Mouse (Mus musculus): ENCODE data around the gene Ctsd. TPM values are rescaled to one million over a fixed set of nuclear protein-coding genes. Genes with fewer than 3 reads are reported as not detected.

The Ctsd gene
- total and polyA plus RNA-seq, 3 experiments = 61.2 to 107 (median 104) TPM

DNA sequence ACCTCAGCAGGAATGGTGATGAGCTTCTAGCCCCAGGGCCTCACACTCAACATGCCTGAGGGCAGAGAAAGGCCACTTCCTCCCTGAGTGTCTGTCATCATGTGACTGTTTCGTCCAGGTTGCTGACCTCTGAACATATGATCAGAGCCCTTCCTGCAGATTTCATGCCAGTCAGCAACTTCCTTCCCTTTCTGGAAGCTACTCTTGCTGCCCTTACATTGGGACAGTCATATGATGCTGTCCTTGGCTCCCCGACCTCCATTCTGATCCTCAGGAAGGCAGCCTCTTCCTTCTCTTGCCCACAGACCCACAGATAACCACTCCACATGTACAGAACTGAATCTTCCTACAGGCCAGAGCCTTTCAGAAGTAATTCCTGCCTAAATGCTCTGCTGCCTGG lies 10.2 kb upstream of the Ctsd start:
- dilution Hi-C loops (cut with MboI; ENCODE audit: extremely low pct_ligation_motif_present, extremely low pct_unique_long_range_greater_than_20kb, low sequenced_read_pairs) (no loop called here), in situ Hi-C loops (cut with MboI; ENCODE audit: low pct_ligation_motif_present, low pct_unique_long_range_greater_than_20kb, low sequenced_read_pairs) (no loop called here)
- Histone ChIP-seq H3K27me3 (replicated peaks) (no peaks in the 10 kb centered on the region), H3K27ac (ENCODE audit: insufficient read depth, low read depth) (no peak overlapping the region), H3K36me3 (replicated peaks in 1 of 2; ENCODE audit: control insufficient read depth in 1 of 2, insufficient read depth in 1 of 2, low read length in 1 of 2) (no peaks in the 10 kb centered on the region), H3K9me3 (replicated peaks; ENCODE audit: low read length) (no peaks in the 10 kb centered on the region), H3K79me2 (replicated peaks; ENCODE audit: control insufficient read depth, extremely low read depth, insufficient read depth, poor library complexity, severe bottlenecking) (no peaks in the 10 kb centered on the region), H3K9ac (ENCODE audit: insufficient read depth, low read depth) (no peak overlapping the region), H3K4me3 (replicated peaks in 1 of 3; ENCODE audit: low read depth in 2 of 3, low read length in 2 of 3, poor library complexity in 1 of 3) (no peak overlapping the region), H3K4me1 (ENCODE audit: control insufficient read depth in 1 of 2, insufficient read depth in 2 of 2) (peaks cover 23 to 48% of the 10 kb centered on the region in 2 experiments), H3K4me2 (ENCODE audit: insufficient read depth, low read depth, poor library complexity, severe bottlenecking) (no peak overlapping the region)
- TF ChIP-seq IRF4 (IDR thresholded peaks at IDR 0.05; ENCODE audit: low read depth, low read length) (no peak), ELF1 (IDR thresholded peaks at IDR 0.05; ENCODE audit: low read depth, low read length) (no peak), NRF1 (IDR thresholded peaks at IDR 0.05; ENCODE audit: low read depth, low read length) (no peak), USF2 (conservative IDR thresholded peaks at IDR 0.05; ENCODE audit: low read depth, low read length) (no peak), UBTF (IDR thresholded peaks at IDR 0.05; ENCODE audit: low read depth, low read length) (no peak), NELFE (IDR thresholded peaks at IDR 0.05; ENCODE audit: low read depth, low read length) (no peak), MEF2A (IDR thresholded peaks at IDR 0.05; ENCODE audit: borderline replicate concordance, low read depth, low read length) (no peak), GABPA (IDR thresholded peaks at IDR 0.05; ENCODE audit: insufficient replicate concordance, low read depth, low read length) (no peak), ZMIZ1 (IDR thresholded peaks at IDR 0.05; ENCODE audit: low read depth, low read length) (no peak), ZKSCAN1 (IDR thresholded peaks at IDR 0.05; ENCODE audit: borderline replicate concordance, low read depth, low read length) (no peak), JUN (IDR thresholded peaks at IDR 0.05; ENCODE audit: insufficient read depth, low read depth, low read length) (no peak), JUND (conservative IDR thresholded peaks at IDR 0.05; ENCODE audit: low read depth, low read length) (no peak), BHLHE40 (IDR thresholded peaks at IDR 0.05; ENCODE audit: low read depth, low read length) (no peak), POLR2A (IDR thresholded peaks at IDR 0.05; ENCODE audit: low read depth, low read length) (no peak), SMC3 (IDR thresholded peaks at IDR 0.05; ENCODE audit: low read depth, low read length) (no peak)
- DNase-seq (ENCODE audit: extremely low read depth) = no peak

DNA sequence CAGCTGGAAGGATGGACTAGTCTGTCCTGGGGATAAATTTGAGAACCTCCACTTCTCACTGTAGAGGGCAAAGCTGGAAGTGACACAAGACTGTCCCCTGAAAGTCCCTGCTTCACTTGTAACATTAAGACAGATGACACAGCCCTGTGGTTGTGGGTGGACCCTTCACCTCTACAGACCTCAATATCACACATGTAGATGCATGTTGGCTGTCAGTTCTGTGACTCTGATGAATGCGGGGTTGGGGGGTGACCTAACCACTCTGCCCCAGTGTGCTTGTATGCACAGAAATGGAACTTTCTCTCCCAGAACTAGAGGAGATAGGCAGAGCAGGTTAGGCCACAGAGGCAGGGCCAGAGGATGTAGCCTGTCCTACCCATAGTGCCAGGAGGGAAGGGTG lies 8.8 kb upstream of the Ctsd start:
- dilution Hi-C loops (cut with MboI; ENCODE audit: extremely low pct_ligation_motif_present, extremely low pct_unique_long_range_greater_than_20kb, low sequenced_read_pairs) = no loop called here
- Histone ChIP-seq H3K4me3 (replicated peaks in 1 of 3; ENCODE audit: low read depth in 2 of 3, low read length in 2 of 3, poor library complexity in 1 of 3) (no peak overlapping the region), H3K4me2 (ENCODE audit: insufficient read depth, low read depth, poor library complexity, severe bottlenecking) (no peak overlapping the region), H3K9me3 (replicated peaks; ENCODE audit: low read length) (no peaks in the 10 kb centered on the region), H3K27ac (ENCODE audit: insufficient read depth, low read depth) (no peak overlapping the region), H3K36me3 (replicated peaks in 1 of 2; ENCODE audit: control insufficient read depth in 1 of 2, insufficient read depth in 1 of 2, low read length in 1 of 2) (no peaks in the 10 kb centered on the region), H3K27me3 (replicated peaks) (no peaks in the 10 kb centered on the region), H3K79me2 (replicated peaks; ENCODE audit: control insufficient read depth, extremely low read depth, insufficient read depth, poor library complexity, severe bottlenecking) (no peaks in the 10 kb centered on the region), H3K9ac (ENCODE audit: insufficient read depth, low read depth) (no peak overlapping the region), H3K4me1 (ENCODE audit: control insufficient read depth in 1 of 2, insufficient read depth in 2 of 2) (peaks cover 28 to 63% of the 10 kb centered on the region in 2 experiments)
- no peak for DNase-seq (ENCODE audit: extremely low read depth)
- no peak for TF ChIP-seq UBTF (IDR thresholded peaks at IDR 0.05; ENCODE audit: low read depth, low read length)
- TF ChIP-seq E2F4 (IDR thresholded peaks at IDR 0.05; ENCODE audit: insufficient replicate concordance, low read depth, low read length) = no peak
- TF ChIP-seq CHD2 (IDR thresholded peaks at IDR 0.05; ENCODE audit: low read length) = no peak
- no peak for TF ChIP-seq USF1 (IDR thresholded peaks at IDR 0.05; ENCODE audit: low read depth, low read length)
- no peak for TF ChIP-seq POLR2A (IDR thresholded peaks at IDR 0.05; ENCODE audit: low read depth, low read length)
- in situ Hi-C loops (cut with MboI; ENCODE audit: low pct_ligation_motif_present, low pct_unique_long_range_greater_than_20kb, low sequenced_read_pairs) = no loop called here

Measured in CH12.LX (cell line).